Mouse (Mus musculus) right cerebral cortex, adult 18-20 months (tissue): ENCODE measurements around the gene Dmbx1.

Experiments used
- DNase-seq: peaks from one replicate; pipeline ENCODE4 v3.0.0; 2022; ENCODE audit warnings: mixed read lengths

The Dmbx1 gene

GRCm38 (mm10) chr4:115885846-115886245, 53.9 kb downstream of the Dmbx1 start:
- DNase-seq, result no peak

GRCm38 (mm10) chr4:115884022-115884421, 55.7 kb downstream of the Dmbx1 start, which contains the start of gene Kncn:
TSS of gene Kncn (plus strand) at chr4:115884400.
- no peak for DNase-seq

GRCm38 (mm10) chr4:115882195-115882594, 57.5 kb downstream of the Dmbx1 start:
- DNase-seq, result no peak

- peak; percentile 43 for DNase-seq
Measured at GRCm38 (mm10) chr4:115881183-115881582, 58.5 kb downstream of the Dmbx1 start.

GRCm38 (mm10) chr4:115878828-115879227, 60.9 kb downstream of the Dmbx1 start:
- no peak for DNase-seq

GRCm38 (mm10) chr4:115878216-115878678, 61.5 kb downstream of the Dmbx1 start:
- no peak for DNase-seq

- no peak for DNase-seq
Measured at GRCm38 (mm10) chr4:115873231-115873630, 66.5 kb downstream of the Dmbx1 start.

- DNase-seq, result no peak
Measured at GRCm38 (mm10) chr4:115869512-115870210, 70.1 kb downstream of the Dmbx1 start.
